Mouse (Mus musculus) limb, embryonic 14.5 days (tissue): ENCODE measurements around the gene Cfl1. TPM values are rescaled to one million over a fixed set of nuclear protein-coding genes. Genes with fewer than 3 reads are reported as not detected.

Experiments used
- ATAC-seq: fragments of 200-750 bp; cut with Nextera tagmentation; 2 replicates; pipeline ENCODE4 v1.8.0; 2017; ENCODE audit warnings: low read depth, moderate number of reproducible peaks, moderate TSS enrichment; ENCODE audit not compliant: low FRiP score
- DNase-seq: peaks from one replicate; pipeline ENCODE4 v3.0.0-alpha.2; 2015; ENCODE audit warnings: low spot score
- H3K27ac ChIP-seq: fragments of 300-500 bp; sonication (generic); replicated peaks from 2 replicates; pipeline ENCODE4 v1.5.1; 2014; ENCODE audit warnings: low read depth, mild to moderate bottlenecking, low read length, moderate library complexity, mixed read lengths
- H3K27me3 ChIP-seq: fragments of 300-500 bp; sonication (generic); 2 replicates; pipeline ENCODE4 v1.6.1; 2014; ENCODE audit warnings: low read length, mixed read lengths; ENCODE audit not compliant: control insufficient read depth, insufficient read depth
- H3K36me3 ChIP-seq: fragments of 300-500 bp; sonication (generic); 2 replicates; pipeline ENCODE4 v1.6.1; 2014; ENCODE audit warnings: mild to moderate bottlenecking, low read length, moderate library complexity, mixed read lengths; ENCODE audit not compliant: control insufficient read depth, insufficient read depth
- H3K4me1 ChIP-seq: fragments of 300-500 bp; sonication (generic); 2 replicates; pipeline ENCODE4 v1.6.1; 2014; ENCODE audit warnings: antibody characterized with exemption, low read length, mixed read lengths; ENCODE audit not compliant: control insufficient read depth, insufficient read depth
- H3K4me2 ChIP-seq: fragments of 300-500 bp; sonication (generic); replicated peaks from 2 replicates; pipeline ENCODE4 v1.6.1; 2014; ENCODE audit warnings: low read depth, mild to moderate bottlenecking, low read length, moderate library complexity; ENCODE audit not compliant: severe bottlenecking
- H3K4me3 ChIP-seq: fragments of 300-500 bp; sonication (generic); replicated peaks from 2 replicates; pipeline ENCODE4 v1.5.1; 2014; ENCODE audit warnings: low read length
- H3K9ac ChIP-seq: fragments of 300-500 bp; sonication (generic); 2 replicates; pipeline ENCODE4 v1.6.1; 2014; ENCODE audit warnings: mild to moderate bottlenecking, low read depth, low read length, moderate library complexity; ENCODE audit not compliant: severe bottlenecking
- H3K9me3 ChIP-seq: fragments of 300-500 bp; sonication (generic); 2 replicates; pipeline ENCODE4 v1.6.1; 2016; ENCODE audit warnings: low read length; ENCODE audit not compliant: control insufficient read depth
- POLR2A ChIP-seq: fragments of 200-500 bp; IDR thresholded peaks from 2 replicates; pipeline ENCODE4 v1.8.0; 2012; ENCODE audit warnings: inconsistent platforms, mild to moderate bottlenecking, moderate library complexity, borderline replicate concordance; ENCODE audit not compliant: insufficient read depth, insufficient read length; ENCODE audit errors: extremely low read depth
- WGBS: fragments of 180-500 bp; shearing (Covaris S2); extraction: QIAGEN DNeasy Blood & Tissue Kit; methylation state at CpG from one replicate; pipeline ENCODE4 v1.1.7; 2014; 5-methylcytosine and 5-hydroxymethylcytosine counted together
- polyA plus RNA-seq, 2 experiments: library from polyadenylated mRNA; depleted of rRNA in 1 of 2; stranded (reverse) in 1 of 2; unstranded in 1 of 2; fragments of >200 nt; fragmentation: Nextera tagmentation in 1 of 2; extraction: Ambion mirVana in 1 of 2; gene quantifications; 2 replicates each; pipeline versions ENCODE4 v1.2.1 to v1.2.3; 2012 to 2014

The Cfl1 gene
- polyA plus RNA-seq, 2 experiments, result 913 to 2,572 TPM

GRCm38 (mm10) chr19:5512091-5513004 is 22.1 kb downstream of the Cfl1 start:
- Histone ChIP-seq H3K27ac (no peak overlapping the region), H3K4me1 (peaks cover 4% of the 10 kb centered on the region; the same call in 1 of the 2 replicates), H3K27me3 (no peaks in the 10 kb centered on the region), H3K4me2 (no peak overlapping the region), H3K4me3 (no peak overlapping the region), H3K9ac (no peak overlapping the region), H3K9me3 (no peaks in the 10 kb centered on the region; the same call in 1 of the 2 replicates), H3K36me3 (no peaks in the 10 kb centered on the region)
- WGBS, result 89% methylated on average over 12 of the region's 12 CpGs
- ATAC-seq, result no peak
- TF ChIP-seq POLR2A, result no peak
- DNase-seq, result no peak

GRCm38 (mm10) chr19:5513005-5513349 is 22.7 kb downstream of the Cfl1 start:
- H3K9ac ChIP-seq, result no peak overlapping the region
- 85% methylated on average over 3 of the region's 3 CpGs for WGBS
- no peaks in the 10 kb centered on the region for H3K36me3 ChIP-seq
- ATAC-seq, result no peak
- H3K4me3 ChIP-seq, result no peak overlapping the region
- H3K27ac ChIP-seq, result no peak overlapping the region
- H3K27me3 ChIP-seq, result no peaks in the 10 kb centered on the region
- peaks cover 4% of the 10 kb centered on the region; the same call in 1 of the 2 replicates for H3K4me1 ChIP-seq
- H3K9me3 ChIP-seq, result no peaks in the 10 kb centered on the region; the same call in 1 of the 2 replicates
- H3K4me2 ChIP-seq, result no peak overlapping the region
- no peak for TF ChIP-seq POLR2A
- no peak for DNase-seq

GRCm38 (mm10) chr19:5515840-5516777 is 25.9 kb downstream of the Cfl1 start:
- peaks cover 2% of the 10 kb centered on the region; the same call in 1 of the 2 replicates for H3K4me1 ChIP-seq
- H3K36me3 ChIP-seq, result no peaks in the 10 kb centered on the region
- H3K9me3 ChIP-seq, result no peaks in the 10 kb centered on the region
- no peak overlapping the region for H3K27ac ChIP-seq
- 82% methylated on average over 7 of the region's 7 CpGs for WGBS
- DNase-seq, result no peak
- TF ChIP-seq POLR2A, result no peak
- no peak overlapping the region for H3K9ac ChIP-seq
- H3K4me2 ChIP-seq, result no peak overlapping the region
- no peak for ATAC-seq
- no peak overlapping the region for H3K4me3 ChIP-seq
- no peaks in the 10 kb centered on the region for H3K27me3 ChIP-seq

GRCm38 (mm10) chr19:5516906-5517505 is 26.8 kb downstream of the Cfl1 start:
- Histone ChIP-seq H3K27me3 (no peaks in the 10 kb centered on the region), H3K4me3 (no peak overlapping the region), H3K9ac (no peak overlapping the region), H3K9me3 (no peaks in the 10 kb centered on the region), H3K4me1 (no peaks in the 10 kb centered on the region), H3K36me3 (no peaks in the 10 kb centered on the region), H3K27ac (no peak overlapping the region), H3K4me2 (no peak overlapping the region)
- no peak for DNase-seq
- 78% methylated on average over 8 of the region's 8 CpGs for WGBS
- no peak for TF ChIP-seq POLR2A
- ATAC-seq, result no peak

- no peaks in the 10 kb centered on the region for H3K36me3 ChIP-seq
- DNase-seq, result no peak
- 89% methylated on average over 3 of the region's 3 CpGs for WGBS
- H3K4me1 ChIP-seq, result no peaks in the 10 kb centered on the region
- no peak overlapping the region for H3K9ac ChIP-seq
- no peak overlapping the region for H3K4me3 ChIP-seq
- no peak overlapping the region for H3K4me2 ChIP-seq
- no peaks in the 10 kb centered on the region for H3K9me3 ChIP-seq
- no peak for TF ChIP-seq POLR2A
- H3K27ac ChIP-seq, result no peak overlapping the region
- ATAC-seq, result no peak
- H3K27me3 ChIP-seq, result no peaks in the 10 kb centered on the region
Observed at GRCm38 (mm10) chr19:5518721-5519120, 28.5 kb downstream of the Cfl1 start.
